Mouse (Mus musculus) forebrain, embryonic 16.5 days (tissue): Measurements from ENCODE around the gene Dact2. TPM values are rescaled to one million over a fixed set of nuclear protein-coding genes. Genes with fewer than 3 reads are reported as not detected.

Experiments used
- ATAC-seq: fragments of 200-750 bp; cut with Nextera tagmentation; 2 replicates; pipeline ENCODE4 v1.8.0; 2017; ENCODE audit warnings: mild to moderate bottlenecking, moderate library complexity
- H3K27ac ChIP-seq: fragments of 300-500 bp; sonication (generic); 2 replicates; pipeline ENCODE4 v1.5.1; 2014; ENCODE audit warnings: low read length, control low read depth
- H3K27me3 ChIP-seq: fragments of 300-500 bp; sonication (generic); replicated peaks from 2 replicates; pipeline ENCODE4 v1.6.1; 2014; ENCODE audit warnings: low read length; ENCODE audit not compliant: control insufficient read depth, insufficient read depth
- H3K36me3 ChIP-seq: fragments of 300-500 bp; sonication (generic); 2 replicates; pipeline ENCODE4 v1.6.1; 2014; ENCODE audit not compliant: control insufficient read depth, insufficient read depth
- H3K4me1 ChIP-seq: fragments of 300-500 bp; sonication (generic); replicated peaks from 2 replicates; pipeline ENCODE4 v1.6.1; 2014; ENCODE audit warnings: low read length; ENCODE audit not compliant: control insufficient read depth, insufficient read depth
- H3K4me2 ChIP-seq: fragments of 300-500 bp; sonication (generic); 2 replicates; pipeline ENCODE4 v1.6.1; 2014; ENCODE audit warnings: mild to moderate bottlenecking, low read length, control low read depth
- H3K4me3 ChIP-seq: fragments of 300-500 bp; sonication (generic); replicated peaks from 2 replicates; pipeline ENCODE4 v1.5.1; 2014; ENCODE audit warnings: mild to moderate bottlenecking, low read length, control low read depth
- H3K9ac ChIP-seq: fragments of 300-500 bp; sonication (generic); replicated peaks from 2 replicates; pipeline ENCODE4 v1.6.1; 2014; ENCODE audit warnings: low read depth, low read length, control low read depth
- H3K9me3 ChIP-seq: fragments of 300-500 bp; sonication (generic); 2 replicates; pipeline ENCODE4 v1.6.1; 2016; ENCODE audit warnings: low read length; ENCODE audit not compliant: control insufficient read depth
- WGBS: fragments of 180-500 bp; shearing (Covaris S2); extraction: QIAGEN DNeasy Blood & Tissue Kit; methylation state at CpG from one replicate; pipeline ENCODE4 v1.1.7; 2014; 5-methylcytosine and 5-hydroxymethylcytosine counted together
- polyA plus RNA-seq: library from polyadenylated mRNA; unstranded; fragments of >200 nt; fragmentation: Nextera tagmentation; extraction: Ambion mirVana; gene quantifications from 2 replicates; pipeline ENCODE4 v1.2.1, GENCODE M21; 2015

Gene Dact2
- polyA plus RNA-seq, 1 experiment from 2014 or later = 1.3 TPM

- no peak overlapping the region for H3K4me2 ChIP-seq
- no peak for ATAC-seq
- no peaks in the 10 kb centered on the region for H3K9me3 ChIP-seq
- H3K4me3 ChIP-seq = no peak overlapping the region
- 33% methylated on average over 11 of the region's 11 CpGs for WGBS
- H3K27me3 ChIP-seq = no peaks in the 10 kb centered on the region
- H3K9ac ChIP-seq = no peak overlapping the region
- H3K4me1 ChIP-seq = no peaks in the 10 kb centered on the region
- no peak overlapping the region for H3K27ac ChIP-seq
- no peaks in the 10 kb centered on the region for H3K36me3 ChIP-seq
Observed at GRCm38 (mm10) chr17:14221893-14222615, 17.9 kb upstream of the Dact2 start.

GRCm38 (mm10) chr17:14220606-14221202 is 16.6 kb upstream of the Dact2 start:
- Histone ChIP-seq H3K4me1 (no peaks in the 10 kb centered on the region), H3K9ac (no peak overlapping the region), H3K27ac (no peak overlapping the region), H3K4me2 (no peak overlapping the region), H3K9me3 (no peaks in the 10 kb centered on the region), H3K27me3 (no peaks in the 10 kb centered on the region), H3K36me3 (no peaks in the 10 kb centered on the region), H3K4me3 (no peak overlapping the region)
- 69% methylated on average over 7 of the region's 7 CpGs for WGBS
- ATAC-seq = 0 out of 2 replicates have a peak, but pooled peaks have one; percentile 43

GRCm38 (mm10) chr17:14213976-14214529 is 9.9 kb upstream of the Dact2 start:
- Histone ChIP-seq H3K4me1 (no peaks in the 10 kb centered on the region), H3K9ac (no peak overlapping the region), H3K4me3 (no peak overlapping the region), H3K36me3 (no peaks in the 10 kb centered on the region), H3K4me2 (no peak overlapping the region), H3K27ac (no peak overlapping the region), H3K9me3 (no peaks in the 10 kb centered on the region), H3K27me3 (no peaks in the 10 kb centered on the region)
- no peak for ATAC-seq
- 67% methylated on average over 3 of the region's 3 CpGs for WGBS

- H3K36me3 ChIP-seq = no peaks in the 10 kb centered on the region
- no peaks in the 10 kb centered on the region for H3K4me1 ChIP-seq
- H3K9ac ChIP-seq = no peak overlapping the region
- no peak overlapping the region for H3K4me2 ChIP-seq
- no peak overlapping the region for H3K27ac ChIP-seq
- H3K27me3 ChIP-seq = no peaks in the 10 kb centered on the region
- no peak for ATAC-seq
- no peaks in the 10 kb centered on the region for H3K9me3 ChIP-seq
- H3K4me3 ChIP-seq = no peak overlapping the region
- 74% methylated on average over 7 of the region's 7 CpGs for WGBS
Observed at GRCm38 (mm10) chr17:14212796-14213195, 8.7 kb upstream of the Dact2 start.

- no peak for ATAC-seq
- Histone ChIP-seq H3K36me3 (no peaks in the 10 kb centered on the region), H3K9me3 (no peaks in the 10 kb centered on the region), H3K27me3 (peaks cover 27% of the 10 kb centered on the region), H3K4me2 (no peak overlapping the region), H3K4me3 (no peak overlapping the region), H3K4me1 (peaks cover 14% of the 10 kb centered on the region), H3K27ac (0 out of 2 replicates have a peak overlapping the region, but pooled peaks have one; percentile 3), H3K9ac (no peak overlapping the region)
- 24% methylated on average over 5 of the region's 5 CpGs for WGBS
Observed at GRCm38 (mm10) chr17:14207093-14207561, 3.0 kb upstream of the Dact2 start.

GRCm38 (mm10) chr17:14206062-14206461 is 2.0 kb upstream of the Dact2 start:
- Histone ChIP-seq H3K36me3 (no peaks in the 10 kb centered on the region), H3K4me2 (no peak overlapping the region), H3K9ac (no peak overlapping the region), H3K4me1 (peaks cover 19% of the 10 kb centered on the region), H3K9me3 (no peaks in the 10 kb centered on the region), H3K27me3 (peaks cover 32% of the 10 kb centered on the region), H3K27ac (no peak overlapping the region), H3K4me3 (no peak overlapping the region)
- peak; percentile 36 for ATAC-seq
- WGBS = 30% methylated on average over 3 of the region's 3 CpGs

- Histone ChIP-seq H3K27me3 (peaks cover 32% of the 10 kb centered on the region), H3K27ac (no peak overlapping the region), H3K9me3 (no peaks in the 10 kb centered on the region), H3K36me3 (no peaks in the 10 kb centered on the region), H3K4me2 (no peak overlapping the region), H3K9ac (no peak overlapping the region), H3K4me1 (peaks cover 19% of the 10 kb centered on the region), H3K4me3 (no peak overlapping the region)
- no peak for ATAC-seq
- 82% methylated on average over 3 of the region's 3 CpGs for WGBS
Observed at GRCm38 (mm10) chr17:14205236-14205635, 1.1 kb upstream of the Dact2 start.

GRCm38 (mm10) chr17:14203121-14203941 is 773 bp downstream of the Dact2 start:
- Histone ChIP-seq H3K4me3 (peak overlapping the region; percentile 64), H3K27ac (no peak overlapping the region), H3K9ac (peak overlapping the region; percentile 68), H3K36me3 (no peaks in the 10 kb centered on the region), H3K9me3 (no peaks in the 10 kb centered on the region), H3K4me1 (peaks cover 19% of the 10 kb centered on the region), H3K4me2 (peak overlapping the region; percentile 83), H3K27me3 (peaks cover 32% of the 10 kb centered on the region)
- ATAC-seq = peak; percentile 45
- WGBS = under 1% methylated on average over 94 of the region's 97 CpGs
